Mouse (Mus musculus) neural tube, embryonic 12.5 days (tissue): ENCODE data around the gene Zscan26. TPM values are rescaled to one million over a fixed set of nuclear protein-coding genes. Genes with fewer than 3 reads are reported as not detected.
"Not testable (repeated sequence)": the region's sequence is repeated elsewhere in the genome, so short reads cannot be mapped to it uniquely, and the experiment has no call there.

Source experiments
- ATAC-seq: fragments of 200-750 bp; cut with Nextera tagmentation; 2 replicates; pipeline ENCODE4 v1.8.0; 2017; ENCODE audit warnings: low read depth, mild to moderate bottlenecking, moderate TSS enrichment, moderate library complexity; ENCODE audit not compliant: low FRiP score
- H3K27ac ChIP-seq: fragments of 300-500 bp; sonication (generic); 2 replicates; pipeline ENCODE4 v1.5.1; 2016
- H3K27me3 ChIP-seq: fragments of 300-500 bp; sonication (generic); replicated peaks from 2 replicates; pipeline ENCODE4 v1.6.1; 2016; ENCODE audit warnings: mild to moderate bottlenecking
- H3K36me3 ChIP-seq: fragments of 300-500 bp; sonication (generic); 2 replicates; pipeline ENCODE4 v1.6.1; 2016; ENCODE audit warnings: mild to moderate bottlenecking
- H3K4me1 ChIP-seq: fragments of 300-500 bp; sonication (generic); 2 replicates; pipeline ENCODE4 v1.6.1; 2016
- H3K4me2 ChIP-seq: fragments of 300-500 bp; sonication (generic); replicated peaks from 2 replicates; pipeline ENCODE4 v1.6.1; 2016; ENCODE audit warnings: mild to moderate bottlenecking
- H3K4me3 ChIP-seq: fragments of 300-500 bp; sonication (generic); 2 replicates; pipeline ENCODE4 v1.5.1; 2016
- H3K9ac ChIP-seq: fragments of 300-500 bp; sonication (generic); 2 replicates; pipeline ENCODE4 v1.6.1; 2016; ENCODE audit warnings: mild to moderate bottlenecking
- H3K9me3 ChIP-seq: fragments of 300-500 bp; sonication (generic); 2 replicates; pipeline ENCODE4 v1.6.1; 2016; ENCODE audit warnings: mild to moderate bottlenecking
- WGBS: fragments of 180-500 bp; shearing (Covaris S2); methylation state at CpG from one replicate; pipeline ENCODE4 v1.1.7; 2016; 5-methylcytosine and 5-hydroxymethylcytosine counted together
- microRNA counts: library from miRNA; unstranded; fragments of <30 nt; microRNA quantifications from one replicate; lab custom pipeline; 2017
- microRNA-seq: library from miRNA; unstranded; fragments of <30 nt; microRNA quantifications from one replicate; pipeline ENCODE4, GENCODE M21; 2017
- polyA plus RNA-seq: library from polyadenylated mRNA; unstranded; fragments of >200 nt; fragmentation: Nextera tagmentation; extraction: Ambion mirVana; gene quantifications from 2 replicates; pipeline ENCODE4 v1.2.1, GENCODE M21; 2016

Gene Zscan26
- polyA plus RNA-seq, 1 experiment from 2014 or later: 22.9 TPM

- no peaks in the 10 kb centered on the region for H3K9me3 ChIP-seq
- H3K4me1 ChIP-seq: peaks cover 12% of the 10 kb centered on the region; the same call in 1 of the 2 replicates
- H3K36me3 ChIP-seq: peaks cover 3% of the 10 kb centered on the region; the same call in 1 of the 2 replicates
- peak overlapping the region; percentile 78 for H3K4me2 ChIP-seq
- H3K4me3 ChIP-seq: peak overlapping the region; percentile 84; the same call in 1 of the 2 replicates
- no peak overlapping the region for H3K27ac ChIP-seq
- ATAC-seq: no peak
- H3K27me3 ChIP-seq: no peaks in the 10 kb centered on the region
- H3K9ac ChIP-seq: peak overlapping the region; percentile 74
- 83% methylated on average over 3 of the region's 3 CpGs for WGBS
These were observed 52.4 kb downstream of the Zscan26 start for GRCm38 (mm10) chr13:21401166-21401565.

GRCm38 (mm10) chr13:21397486-21397885 is 56.0 kb downstream of the Zscan26 start:
- Histone ChIP-seq H3K4me2 (no peak overlapping the region), H3K9me3 (no peaks in the 10 kb centered on the region), H3K36me3 (peaks cover 34% of the 10 kb centered on the region), H3K4me1 (peaks cover 12% of the 10 kb centered on the region; the same call in 1 of the 2 replicates), H3K9ac (no peak overlapping the region), H3K27me3 (no peaks in the 10 kb centered on the region), H3K27ac (no peak overlapping the region), H3K4me3 (no peak overlapping the region)
- 96% methylated on average over 2 of the region's 2 CpGs for WGBS
- ATAC-seq: no peak

GRCm38 (mm10) chr13:21396048-21396447 is 57.5 kb downstream of the Zscan26 start:
- peaks cover 49% of the 10 kb centered on the region for H3K36me3 ChIP-seq
- not testable (repeated sequence) for H3K9ac ChIP-seq, H3K27me3 ChIP-seq, H3K9me3 ChIP-seq, H3K4me2 ChIP-seq, H3K27ac ChIP-seq, H3K4me3 ChIP-seq, H3K4me1 ChIP-seq
- 93% methylated on average over 18 of the region's 18 CpGs for WGBS
- ATAC-seq: 0 out of 2 replicates have a peak, but pooled peaks have one; percentile 37

- no peak overlapping the region for H3K4me2 ChIP-seq
- no peak overlapping the region for H3K4me3 ChIP-seq
- peaks cover 53% of the 10 kb centered on the region for H3K36me3 ChIP-seq
- H3K9me3 ChIP-seq: no peaks in the 10 kb centered on the region
- H3K27ac ChIP-seq: no peak overlapping the region
- H3K4me1 ChIP-seq: peaks cover 3% of the 10 kb centered on the region; the same call in 1 of the 2 replicates
- WGBS: 95% methylated on average over 6 of the region's 6 CpGs
- no peaks in the 10 kb centered on the region for H3K27me3 ChIP-seq
- ATAC-seq: no peak
- no peak overlapping the region for H3K9ac ChIP-seq
These were observed 57.9 kb downstream of the Zscan26 start for GRCm38 (mm10) chr13:21395623-21396022.

- Histone ChIP-seq H3K9me3 (no peaks in the 10 kb centered on the region), H3K4me2 (no peak overlapping the region), H3K27me3 (no peaks in the 10 kb centered on the region), H3K36me3 (peaks cover 57% of the 10 kb centered on the region), H3K27ac (no peak overlapping the region), H3K4me1 (peaks cover 3% of the 10 kb centered on the region; the same call in 1 of the 2 replicates), H3K9ac (no peak overlapping the region), H3K4me3 (no peak overlapping the region)
- no peak for ATAC-seq
- 100% methylated on average over 1 of the region's 1 CpGs for whole genome bisulfite sequencing
These were observed 58.3 kb downstream of the Zscan26 start for GRCm38 (mm10) chr13:21395211-21395610.

MicroRNAs encoded within 50 kb of the gene (microRNA counts, 519-probe panel; counts per million panel counts)
- microRNA mmu-miR-1896 (lab: Ali Mortazavi, UCI): 3,906 counts per million, percentile 75 among the panel's probes with 10 or more counts

Small RNA genes lying within 50 kb of the gene (microRNA-seq; reads per million reads assigned to microRNA genes)
- not detected for gene Mir1896
- not detected for gene Mir6942

Other genes starting within 250 kb of the Zscan26 start
- not detected in 2 replicates for gene Gpx5, start 161.0 kb downstream of the Zscan26 start, polyA plus RNA-seq
- gene Gpx6, start 141.6 kb downstream of the Zscan26 start, polyA plus RNA-seq: 0.15 TPM in 1 of 2 replicates, not detected in the other
- not detected in 2 replicates for gene Olfr1367, start 106.8 kb downstream of the Zscan26 start, polyA plus RNA-seq
- gene Zscan12, start 90.9 kb downstream of the Zscan26 start, polyA plus RNA-seq: 14.9 and 15.8 TPM in 2 replicates
- 88.2 and 89.0 TPM in 2 replicates for gene Zkscan3, start 51.0 kb downstream of the Zscan26 start, polyA plus RNA-seq
- gene Pgbd1, start 12.7 kb downstream of the Zscan26 start, polyA plus RNA-seq: 4.2 and 4.5 TPM in 2 replicates
- gene Nkapl, start 14.8 kb upstream of the Zscan26 start, polyA plus RNA-seq: 2.2 and 2.5 TPM in 2 replicates
- gene Zkscan4, start 25.2 kb upstream of the Zscan26 start, polyA plus RNA-seq: 6.0 and 6.2 TPM in 2 replicates
- gene Gm10065, start 25.7 kb upstream of the Zscan26 start, polyA plus RNA-seq: not detected in 2 replicates
- gene AK157302, start 41.5 kb upstream of the Zscan26 start, polyA plus RNA-seq: 0.19 and 0.40 TPM in 2 replicates
- 2.4 and 3.0 TPM in 2 replicates for gene Gm11273, start 47.7 kb upstream of the Zscan26 start, polyA plus RNA-seq
- 5.9 and 6.8 TPM in 2 replicates for gene Zkscan8, start 77.4 kb upstream of the Zscan26 start, polyA plus RNA-seq
- gene Olfr1366, start 89.1 kb upstream of the Zscan26 start, polyA plus RNA-seq: 0.14 TPM in 2 replicates
- gene Olfr1535, start 106.2 kb upstream of the Zscan26 start, polyA plus RNA-seq: 0.06 TPM in 1 of 2 replicates, not detected in the other
- not detected in 2 replicates for gene Olfr1364, start 128.0 kb upstream of the Zscan26 start, polyA plus RNA-seq
- gene Olfr1362, start 160.3 kb upstream of the Zscan26 start, polyA plus RNA-seq: not detected in 2 replicates
- not detected in 2 replicates for gene Olfr11, start 188.8 kb upstream of the Zscan26 start, polyA plus RNA-seq
- not detected in 2 replicates for gene Olfr1361, start 209.7 kb upstream of the Zscan26 start, polyA plus RNA-seq
- not detected in 2 replicates for gene Olfr1360, start 223.7 kb upstream of the Zscan26 start, polyA plus RNA-seq
- gene Olfr1359, start 244.4 kb upstream of the Zscan26 start, polyA plus RNA-seq: not detected in 2 replicates